Mouse (Mus musculus): Measurements from ENCODE around the gene Gpr108.

- TF ChIP-seq POLR2A (IDR thresholded peaks at IDR 0.05; ENCODE audit: low read depth, low read length): no peak
- TF ChIP-seq CTCF (IDR thresholded peaks at IDR 0.05; ENCODE audit: borderline replicate concordance, insufficient read depth, low read length): no peak
These were observed 19.4 kb upstream of the Gpr108 start for GRCm38 (mm10) chr17:57267556-57268126.

All from embryonic fibroblast, embryonic 13.5 days (primary cell).